Mouse (Mus musculus) neural tube, embryonic 11.5 days (tissue): Measurements from ENCODE around the gene Sqstm1. TPM values are rescaled to one million over a fixed set of nuclear protein-coding genes. Genes with fewer than 3 reads are reported as not detected.
A peak's percentile ranks its signal among the peaks of the same experiment; 100 is the strongest.

Experiments used
- ATAC-seq: fragments of 200-750 bp; cut with Nextera tagmentation; 2 replicates; pipeline ENCODE4 v1.8.0; 2017; ENCODE audit warnings: moderate number of reproducible peaks, mild to moderate bottlenecking, moderate TSS enrichment, moderate library complexity; ENCODE audit not compliant: insufficient read depth, low FRiP score, low TSS enrichment
- DNase-seq: peaks from one replicate; pipeline ENCODE4 v3.0.0-alpha.2; 2015; ENCODE audit warnings: low spot score
- H3K27ac ChIP-seq: fragments of 300-500 bp; sonication (generic); 2 replicates; pipeline ENCODE4 v1.5.1; 2014; ENCODE audit warnings: low read depth, mild to moderate bottlenecking, low read length
- H3K27me3 ChIP-seq: fragments of 300-500 bp; sonication (generic); 2 replicates; pipeline ENCODE4 v1.6.1; 2014; ENCODE audit warnings: mild to moderate bottlenecking, low read length, mixed read lengths; ENCODE audit not compliant: control insufficient read depth, insufficient read depth
- H3K36me3 ChIP-seq: fragments of 300-500 bp; sonication (generic); 2 replicates; pipeline ENCODE4 v1.6.1; 2014; ENCODE audit warnings: mild to moderate bottlenecking, low read length, moderate library complexity, mixed read lengths; ENCODE audit not compliant: control insufficient read depth, insufficient read depth
- H3K4me1 ChIP-seq: fragments of 300-500 bp; sonication (generic); 2 replicates; pipeline ENCODE4 v1.6.1; 2014; ENCODE audit warnings: low read length, mixed read lengths; ENCODE audit not compliant: control insufficient read depth, insufficient read depth
- H3K4me2 ChIP-seq: fragments of 300-500 bp; sonication (generic); 2 replicates; pipeline ENCODE4 v1.6.1; 2014; ENCODE audit warnings: low read depth, mild to moderate bottlenecking, moderate library complexity
- H3K4me3 ChIP-seq: fragments of 300-500 bp; sonication (generic); 2 replicates; pipeline ENCODE4 v1.5.1; 2014; ENCODE audit warnings: low read depth, low read length
- H3K9ac ChIP-seq: fragments of 300-500 bp; sonication (generic); 2 replicates; pipeline ENCODE4 v1.6.1; 2014; ENCODE audit warnings: mild to moderate bottlenecking, low read length
- H3K9me3 ChIP-seq: fragments of 300-500 bp; sonication (generic); 2 replicates; pipeline ENCODE4 v1.6.1; 2016; ENCODE audit warnings: low read length; ENCODE audit not compliant: control insufficient read depth
- WGBS: fragments of 180-500 bp; shearing (Covaris S2); extraction: QIAGEN DNeasy Blood & Tissue Kit; methylation state at CpG from one replicate; pipeline ENCODE4 v1.1.7; 2014; 5-methylcytosine and 5-hydroxymethylcytosine counted together
- polyA plus RNA-seq: library from polyadenylated mRNA; unstranded; fragments of >200 nt; fragmentation: Nextera tagmentation; extraction: Ambion mirVana; gene quantifications from 2 replicates; pipeline ENCODE4 v1.2.1, GENCODE M21; 2014

Sqstm1 gene
- polyA plus RNA-seq, 1 experiment from 2014 or later: 210 TPM

DNA sequence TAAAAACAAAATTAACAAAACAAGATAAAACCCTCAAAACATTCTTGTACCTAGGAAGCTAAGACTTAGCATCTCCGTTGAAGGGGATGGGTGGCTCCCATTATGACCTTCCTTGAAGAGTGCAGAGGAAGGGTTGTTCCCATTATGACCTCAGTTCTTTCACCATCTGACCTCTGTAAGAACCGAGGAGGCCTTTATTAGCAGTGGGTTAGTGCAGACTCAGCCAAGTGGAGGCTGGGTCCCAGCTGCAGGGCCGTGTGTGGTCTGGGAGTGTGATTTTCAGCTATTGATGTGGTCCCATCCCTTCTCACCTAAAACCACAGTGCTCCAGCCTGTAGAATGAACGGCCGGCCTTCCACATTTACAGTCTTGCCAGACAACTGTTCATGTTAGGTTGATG is 34.6 kb upstream of the Sqstm1 start:
- DNase-seq: no peak
- no peak overlapping the region for H3K4me2 ChIP-seq
- no peaks in the 10 kb centered on the region for H3K36me3 ChIP-seq
- ATAC-seq: no peak
- 65% methylated on average over 5 of the region's 5 CpGs for WGBS
- no peak overlapping the region for H3K4me3 ChIP-seq
- no peaks in the 10 kb centered on the region for H3K27me3 ChIP-seq
- no peak overlapping the region for H3K9ac ChIP-seq
- H3K9me3 ChIP-seq: no peaks in the 10 kb centered on the region
- no peak overlapping the region for H3K27ac ChIP-seq
- no peaks in the 10 kb centered on the region for H3K4me1 ChIP-seq

DNA sequence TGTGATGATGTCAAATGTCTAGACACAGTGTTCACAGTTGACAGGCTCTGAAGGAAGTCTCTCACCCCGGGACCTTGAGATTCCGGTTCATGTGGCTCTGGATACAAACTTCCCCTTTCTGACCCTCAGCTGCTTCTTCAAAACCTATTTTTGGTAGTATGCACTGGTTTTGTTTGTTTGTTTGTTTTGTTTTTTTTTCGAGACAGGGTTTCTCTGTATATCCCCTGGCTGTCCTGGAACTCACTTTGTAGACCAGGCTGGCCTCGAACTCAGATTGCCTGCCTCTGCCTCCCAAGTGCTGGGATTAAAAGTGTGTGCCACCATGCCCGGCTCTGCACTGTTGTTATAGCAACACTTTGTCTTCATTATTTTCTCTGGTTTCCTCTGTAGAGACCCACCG is 33.3 kb upstream of the Sqstm1 start:
- no peaks in the 10 kb centered on the region for H3K4me1 ChIP-seq
- ATAC-seq (no peak), DNase-seq (no peak)
- no peaks in the 10 kb centered on the region for H3K9me3 ChIP-seq
- no peak overlapping the region for H3K4me2 ChIP-seq
- no peak overlapping the region for H3K4me3 ChIP-seq
- WGBS: 87% methylated on average over 6 of the region's 6 CpGs
- no peak overlapping the region for H3K27ac ChIP-seq
- no peaks in the 10 kb centered on the region for H3K36me3 ChIP-seq
- H3K27me3 ChIP-seq: no peaks in the 10 kb centered on the region
- no peak overlapping the region for H3K9ac ChIP-seq

DNA sequence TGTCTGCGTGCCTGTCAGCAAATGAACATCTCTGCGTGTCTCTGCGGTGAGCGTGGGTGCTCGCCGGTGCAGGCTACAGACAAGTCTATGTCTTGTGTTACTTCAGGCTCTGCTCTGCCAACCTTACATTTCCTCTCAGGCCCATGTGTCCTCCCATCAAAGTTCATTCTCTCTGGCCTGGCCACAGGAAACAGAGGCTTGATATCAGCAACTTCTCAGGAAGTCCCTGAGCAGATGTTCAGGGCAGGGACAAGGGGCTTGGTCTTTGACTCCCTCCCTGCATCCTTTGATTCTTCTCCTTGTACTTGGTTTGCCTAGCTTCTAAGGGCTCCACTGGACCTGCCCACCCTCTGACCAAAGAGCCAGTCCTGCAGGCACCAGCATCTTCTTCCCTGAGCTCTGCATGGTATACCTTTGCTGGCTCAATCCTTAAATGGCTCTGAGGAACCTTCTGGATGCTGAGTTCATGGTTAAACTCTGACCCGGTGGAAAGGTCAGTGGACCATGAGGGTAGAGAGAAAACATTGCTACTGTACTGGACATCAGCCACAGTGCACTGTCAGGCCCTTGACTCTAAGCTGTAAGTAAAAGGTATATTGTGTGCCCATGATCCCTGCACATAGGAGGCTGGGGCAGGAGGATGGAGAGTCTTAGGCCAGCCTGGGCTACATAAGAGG is 29.7 kb upstream of the Sqstm1 start:
- ATAC-seq (no peak), DNase-seq (no peak)
- H3K9ac ChIP-seq: no peak overlapping the region
- H3K9me3 ChIP-seq: no peaks in the 10 kb centered on the region
- H3K36me3 ChIP-seq: no peaks in the 10 kb centered on the region
- no peak overlapping the region for H3K4me2 ChIP-seq
- peaks cover 16% of the 10 kb centered on the region for H3K27me3 ChIP-seq
- WGBS: 85% methylated on average over 7 of the region's 7 CpGs
- 0 out of 2 replicates have a peak, but pooled peaks cover 2% of the 10 kb centered on the region for H3K4me1 ChIP-seq
- H3K4me3 ChIP-seq: no peak overlapping the region
- no peak overlapping the region for H3K27ac ChIP-seq

DNA sequence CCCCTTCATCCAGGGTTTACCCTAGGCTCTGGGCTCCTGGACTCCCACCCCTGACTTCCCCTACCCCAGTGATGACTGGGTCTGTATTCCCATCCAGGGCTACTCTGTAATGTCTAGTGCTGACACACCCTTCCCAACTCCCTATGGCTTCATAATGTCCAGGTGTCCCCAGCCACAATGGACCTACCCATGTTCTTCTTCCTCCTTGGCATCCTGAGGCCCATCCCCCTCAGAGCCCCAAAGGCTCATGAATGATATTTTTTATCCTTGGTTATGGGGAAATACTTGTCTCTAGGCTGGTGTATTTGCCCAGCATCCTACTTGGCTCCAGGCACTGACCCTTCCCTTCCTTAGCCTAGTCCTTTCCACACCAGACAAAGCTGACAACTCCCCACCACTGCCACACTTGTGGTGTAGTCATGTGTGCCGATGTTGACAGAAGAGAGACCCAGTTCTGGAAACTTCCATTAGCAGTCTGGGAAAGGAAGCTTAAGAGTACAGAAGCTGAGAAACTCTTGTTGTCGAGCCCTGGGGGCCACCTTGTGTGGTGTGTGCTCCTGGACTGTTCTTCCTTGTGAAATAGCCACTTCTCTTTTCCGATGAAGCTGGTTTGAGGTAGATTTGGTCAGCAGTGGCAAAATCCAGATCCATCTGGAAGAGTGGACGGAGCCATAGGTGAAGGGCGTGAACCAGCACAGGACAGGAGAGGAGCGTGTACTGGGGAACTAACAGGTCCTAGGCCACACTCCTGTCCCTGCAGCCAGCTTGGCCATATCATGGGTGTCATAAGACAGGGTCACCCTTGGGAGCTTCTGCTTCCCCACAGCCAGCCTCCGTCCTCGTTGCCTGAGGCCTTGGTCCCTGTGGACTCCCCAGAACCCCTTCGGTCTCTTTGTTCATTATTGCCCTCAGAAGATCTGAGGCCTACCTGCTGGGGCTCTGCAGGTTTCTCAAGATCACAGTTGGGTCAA is 28.5 kb upstream of the Sqstm1 start:
- ATAC-seq: no peak
- H3K9ac ChIP-seq: no peak overlapping the region
- 92% methylated on average over 9 of the region's 9 CpGs for WGBS
- H3K27me3 ChIP-seq: peaks cover 16% of the 10 kb centered on the region
- H3K9me3 ChIP-seq: no peaks in the 10 kb centered on the region
- H3K4me1 ChIP-seq: 0 out of 2 replicates have a peak, but pooled peaks cover 2% of the 10 kb centered on the region
- no peak overlapping the region for H3K27ac ChIP-seq
- no peak overlapping the region for H3K4me3 ChIP-seq
- no peak for DNase-seq
- 0 out of 2 replicates have a peak, but pooled peaks cover 2% of the 10 kb centered on the region for H3K36me3 ChIP-seq
- no peak overlapping the region for H3K4me2 ChIP-seq

DNA sequence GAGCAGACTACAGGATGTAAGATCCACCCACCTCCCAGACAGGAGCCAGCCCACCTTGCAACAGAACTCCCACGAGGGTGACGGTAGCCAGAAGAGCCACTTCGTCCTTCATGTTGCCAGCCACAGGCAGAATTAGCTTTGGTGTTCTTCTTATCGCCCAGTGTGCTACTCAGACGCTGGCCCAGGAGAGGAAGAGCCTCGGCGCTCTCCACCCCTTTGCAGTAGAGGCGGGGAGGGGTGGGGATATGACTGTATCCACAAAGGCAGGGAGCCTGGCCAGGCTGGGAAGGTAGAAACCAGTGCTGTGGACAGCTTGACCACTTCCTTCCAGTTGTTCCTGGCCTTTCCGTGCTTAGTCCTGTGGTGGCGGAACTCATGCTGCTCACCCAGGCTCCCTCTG is 27.7 kb upstream of the Sqstm1 start, which contains the start of gene Ltc4s:
Gene Ltc4s (minus strand): TSS at position 293 of the 400 bp plus-strand sequence.
- Histone ChIP-seq H3K27me3 (peaks cover 16% of the 10 kb centered on the region), H3K9ac (no peak within 1 kb of the TSS), H3K4me3 (no peak within 1 kb of the TSS; the same call in 1 of the 2 replicates), H3K9me3 (no peaks in the 10 kb centered on the region), H3K36me3 (peaks cover 2% of the 10 kb centered on the region; the same call in 1 of the 2 replicates), H3K4me2 (peak within 1 kb of the TSS; percentile 83), H3K4me1 (0 out of 2 replicates have a peak, but pooled peaks cover 2% of the 10 kb centered on the region), H3K27ac (no peak within 1 kb of the TSS)
- no peak for DNase-seq
- 33% methylated on average over 10 of the region's 10 CpGs for WGBS
- ATAC-seq: no peak

DNA sequence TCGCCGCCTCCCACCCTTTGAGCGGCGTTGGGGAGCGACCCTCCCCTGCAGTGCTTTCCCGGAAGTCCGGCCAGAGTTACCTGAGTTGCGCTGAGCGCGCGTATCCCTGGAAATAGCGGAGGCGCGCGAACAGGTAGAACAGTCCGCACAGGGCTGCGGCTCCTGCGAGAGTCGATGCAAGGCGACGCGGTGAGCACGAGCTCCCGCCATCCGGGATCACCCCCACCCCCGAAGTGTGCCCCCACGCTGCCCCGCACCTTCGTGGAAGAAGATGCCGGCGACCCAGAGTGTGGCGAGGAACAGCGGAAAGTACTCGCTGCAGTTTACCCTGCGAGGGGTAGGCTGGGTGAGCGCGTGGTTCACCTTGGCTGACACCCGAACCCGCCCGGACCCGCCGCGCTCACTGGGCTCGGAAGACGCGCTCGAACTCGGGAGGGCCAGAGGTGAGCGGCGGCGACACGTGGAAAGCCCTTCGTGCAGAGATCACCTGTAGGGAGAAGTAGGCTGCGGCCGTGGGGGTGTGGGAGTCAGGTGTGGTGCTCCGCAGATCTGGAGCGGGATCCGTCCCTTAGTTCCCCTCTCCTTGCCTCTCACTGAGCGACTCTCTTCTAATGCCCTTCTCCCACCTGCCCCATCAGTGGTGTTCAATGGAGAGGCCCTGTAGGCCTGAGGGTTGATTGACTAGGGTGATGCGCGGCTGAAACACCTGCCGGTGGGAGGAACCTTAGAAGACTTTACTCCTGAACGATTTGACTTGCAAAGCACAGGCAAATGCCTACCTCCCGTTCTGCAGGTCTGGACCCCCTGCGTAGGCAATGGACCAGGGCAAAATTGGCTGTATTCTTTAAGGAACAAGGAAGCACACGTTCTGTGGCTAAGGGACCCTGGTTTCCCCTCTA is 26.6 kb upstream of the Sqstm1 start:
- no peak overlapping the region for H3K27ac ChIP-seq
- peaks cover 4% of the 10 kb centered on the region; the same call in 1 of the 2 replicates for H3K36me3 ChIP-seq
- H3K9me3 ChIP-seq: no peaks in the 10 kb centered on the region
- DNase-seq (no peak), ATAC-seq (0 out of 2 replicates have a peak, but pooled peaks have one; percentile 7)
- peak overlapping the region; percentile 20; the same call in 1 of the 2 replicates for H3K9ac ChIP-seq
- peaks cover 16% of the 10 kb centered on the region for H3K27me3 ChIP-seq
- H3K4me3 ChIP-seq: peak overlapping the region; percentile 42
- H3K4me2 ChIP-seq: peak overlapping the region; percentile 83
- 0 out of 2 replicates have a peak, but pooled peaks cover 2% of the 10 kb centered on the region for H3K4me1 ChIP-seq
- 1% methylated on average over 65 of the region's 66 CpGs for WGBS

DNA sequence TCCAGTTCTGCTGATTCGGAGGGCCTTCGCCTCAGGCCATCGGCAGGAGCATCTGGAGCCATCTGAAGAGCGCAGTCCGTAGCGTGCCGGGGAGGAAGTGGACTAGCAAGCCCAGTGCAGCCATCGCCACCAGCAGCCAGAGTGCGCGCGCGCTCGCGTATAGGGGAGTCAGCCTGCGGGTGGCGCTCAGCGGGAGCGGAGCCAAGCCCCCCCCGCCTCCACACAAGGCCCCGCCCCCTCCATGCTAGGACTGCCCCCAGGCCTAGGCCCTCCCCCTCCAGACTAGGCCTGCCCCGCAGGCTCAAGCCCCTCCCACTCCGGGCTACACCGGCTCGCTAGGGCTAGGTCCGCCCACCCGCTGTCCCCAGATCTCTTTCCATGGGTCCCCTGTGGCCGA is 25.9 kb upstream of the Sqstm1 start:
- H3K27ac ChIP-seq: no peak overlapping the region
- WGBS: under 1% methylated on average over 25 of the region's 27 CpGs

DNA sequence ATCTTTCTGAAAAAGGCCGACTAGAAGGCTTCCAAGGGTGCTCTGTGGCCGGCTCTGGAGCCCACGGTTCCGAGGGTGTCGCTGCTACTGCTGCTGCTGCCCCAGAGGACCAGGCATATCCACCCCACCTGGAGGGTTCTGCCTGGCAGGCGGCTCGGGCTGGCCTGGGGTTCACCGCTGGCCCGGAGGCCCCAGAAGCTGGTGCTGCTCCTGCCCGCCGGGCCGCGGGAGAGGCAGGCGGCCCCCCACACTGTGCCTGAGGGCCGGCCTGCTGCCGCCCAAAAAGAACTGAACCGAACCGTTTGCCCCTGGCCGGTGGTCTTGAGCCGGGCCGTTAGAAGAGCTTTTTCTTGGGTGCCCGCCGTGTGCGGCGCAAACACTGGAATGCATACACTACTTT is 24.0 kb upstream of the Sqstm1 start:
- Histone ChIP-seq H3K4me2 (no peak overlapping the region), H3K9me3 (no peaks in the 10 kb centered on the region), H3K36me3 (peaks cover 4% of the 10 kb centered on the region; the same call in 1 of the 2 replicates), H3K27ac (no peak overlapping the region), H3K9ac (no peak overlapping the region), H3K4me3 (no peak overlapping the region), H3K4me1 (peaks cover 5% of the 10 kb centered on the region; the same call in 1 of the 2 replicates), H3K27me3 (peaks cover 18% of the 10 kb centered on the region)
- 94% methylated on average over 25 of the region's 25 CpGs for WGBS
- DNase-seq (no peak), ATAC-seq (no peak)

More for the DNA sequence above, 25.9 kb upstream of the Sqstm1 start:
- Histone ChIP-seq H3K9ac (peak overlapping the region; percentile 20), H3K36me3 (peaks cover 4% of the 10 kb centered on the region; the same call in 1 of the 2 replicates), H3K4me1 (0 out of 2 replicates have a peak, but pooled peaks cover 2% of the 10 kb centered on the region), H3K4me3 (peak overlapping the region; percentile 42), H3K27me3 (peaks cover 16% of the 10 kb centered on the region), H3K4me2 (peak overlapping the region; percentile 83), H3K9me3 (no peaks in the 10 kb centered on the region)
- peak; percentile 88 for ATAC-seq
- DNase-seq: peak; percentile 88
